Mouse (Mus musculus) heart, embryonic 11.5 days (tissue): ENCODE results near the gene Olfr734. TPM values are rescaled to one million over a fixed set of nuclear protein-coding genes. Genes with fewer than 3 reads are reported as not detected.

Source experiments
- ATAC-seq: fragments of 200-750 bp; cut with Nextera tagmentation; replicated peaks from 2 replicates; pipeline ENCODE4 v1.8.0; 2017; ENCODE audit warnings: moderate library complexity; ENCODE audit not compliant: insufficient number of reproducible peaks, low FRiP score, low TSS enrichment
- H3K27ac ChIP-seq: fragments of 300-500 bp; sonication (generic); 2 replicates; pipeline ENCODE4 v1.5.1; 2014; ENCODE audit warnings: mild to moderate bottlenecking, low read depth, low read length
- H3K27me3 ChIP-seq: fragments of 300-500 bp; sonication (generic); 2 replicates; pipeline ENCODE4 v1.6.1; 2014; ENCODE audit warnings: mild to moderate bottlenecking, low read length, mixed read lengths; ENCODE audit not compliant: control insufficient read depth, insufficient read depth
- H3K36me3 ChIP-seq: fragments of 300-500 bp; sonication (generic); 2 replicates; pipeline ENCODE4 v1.6.1; 2014; ENCODE audit warnings: mild to moderate bottlenecking, low read length, moderate library complexity, mixed read lengths; ENCODE audit not compliant: control insufficient read depth, insufficient read depth
- H3K4me1 ChIP-seq: fragments of 300-500 bp; sonication (generic); 2 replicates; pipeline ENCODE4 v1.6.1; 2014; ENCODE audit warnings: low read length; ENCODE audit not compliant: control insufficient read depth, insufficient read depth
- H3K4me2 ChIP-seq: fragments of 300-500 bp; sonication (generic); 2 replicates; pipeline ENCODE4 v1.6.1; 2014; ENCODE audit warnings: mild to moderate bottlenecking, moderate library complexity
- H3K4me3 ChIP-seq: fragments of 300-500 bp; sonication (generic); 2 replicates; pipeline ENCODE4 v1.5.1; 2014; ENCODE audit warnings: low read depth, low read length
- H3K9ac ChIP-seq: fragments of 300-500 bp; sonication (generic); 2 replicates; pipeline ENCODE4 v1.6.1; 2014; ENCODE audit warnings: mild to moderate bottlenecking, low read depth, low read length, moderate library complexity
- H3K9me3 ChIP-seq: fragments of 300-500 bp; sonication (generic); replicated peaks from 2 replicates; pipeline ENCODE4 v1.6.1; 2016; ENCODE audit warnings: low read length; ENCODE audit not compliant: control insufficient read depth
- WGBS: fragments of 180-500 bp; shearing (Covaris S2); extraction: QIAGEN DNeasy Blood & Tissue Kit; methylation state at CpG from one replicate; pipeline ENCODE4 v1.1.7; 2014; ENCODE audit not compliant: insufficient replicate concordance; 5-methylcytosine and 5-hydroxymethylcytosine counted together
- polyA plus RNA-seq: library from polyadenylated mRNA; unstranded; fragments of >200 nt; fragmentation: Nextera tagmentation; extraction: Ambion mirVana; gene quantifications from 2 replicates; pipeline ENCODE4 v1.2.1, GENCODE M21; 2014

The Olfr734 gene
- polyA plus RNA-seq: not detected in 2 replicates

DNA sequence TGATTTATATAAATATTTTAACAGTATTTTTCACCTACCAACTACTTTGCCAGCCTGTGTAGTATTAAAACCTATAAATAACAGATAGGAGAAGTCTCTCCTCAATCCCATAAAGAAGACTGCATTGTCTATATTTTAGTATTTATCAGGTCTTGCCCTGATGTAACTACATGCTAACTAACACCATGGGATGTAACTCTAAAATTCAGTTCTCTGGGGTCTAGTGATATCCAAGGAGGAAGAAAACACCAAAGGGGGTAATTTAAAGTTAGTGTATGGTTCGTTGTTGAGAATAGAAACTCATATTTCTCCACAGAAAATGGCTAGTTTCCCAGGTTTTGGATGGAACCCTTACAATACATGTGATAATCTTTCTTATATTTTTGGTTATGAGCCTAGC lies at the start of gene Olfr734:
TSS of gene Olfr734 (minus strand) at position 101 of the 400 bp plus-strand sequence.
- H3K27me3 ChIP-seq: no peaks in the 10 kb centered on the region
- no peaks in the 10 kb centered on the region for H3K36me3 ChIP-seq
- no peak within 1 kb of the TSS for H3K4me2 ChIP-seq
- no peak within 1 kb of the TSS for H3K27ac ChIP-seq
- no peak within 1 kb of the TSS for H3K9ac ChIP-seq
- no peak for ATAC-seq
- H3K4me3 ChIP-seq: no peak within 1 kb of the TSS
- H3K4me1 ChIP-seq: no peaks in the 10 kb centered on the region
- H3K9me3 ChIP-seq: no peaks in the 10 kb centered on the region
- 71% methylated on average over 1 of the region's 1 CpGs for WGBS

DNA sequence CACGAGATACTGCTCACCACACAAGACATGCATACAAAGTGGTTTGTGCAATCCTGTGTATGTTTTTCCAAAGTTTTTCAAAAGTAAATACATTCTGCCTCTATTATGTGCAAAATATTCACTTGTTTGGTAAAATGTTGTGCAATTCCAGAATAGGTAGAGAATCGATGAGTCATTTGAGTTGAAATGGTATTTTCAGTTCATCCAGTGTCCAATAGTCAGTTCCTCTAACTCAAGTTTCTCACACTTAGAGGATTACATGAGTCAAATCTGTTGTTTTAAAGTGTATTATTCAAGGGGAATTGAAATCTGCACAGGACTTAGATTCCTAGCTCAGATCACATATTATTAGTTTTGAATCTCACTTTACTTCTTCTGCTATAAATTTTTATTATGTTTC lies 37.0 kb upstream of the Olfr734 start:
- no peak overlapping the region for H3K4me3 ChIP-seq
- ATAC-seq: no peak
- WGBS: 71% methylated on average over 2 of the region's 2 CpGs

DNA sequence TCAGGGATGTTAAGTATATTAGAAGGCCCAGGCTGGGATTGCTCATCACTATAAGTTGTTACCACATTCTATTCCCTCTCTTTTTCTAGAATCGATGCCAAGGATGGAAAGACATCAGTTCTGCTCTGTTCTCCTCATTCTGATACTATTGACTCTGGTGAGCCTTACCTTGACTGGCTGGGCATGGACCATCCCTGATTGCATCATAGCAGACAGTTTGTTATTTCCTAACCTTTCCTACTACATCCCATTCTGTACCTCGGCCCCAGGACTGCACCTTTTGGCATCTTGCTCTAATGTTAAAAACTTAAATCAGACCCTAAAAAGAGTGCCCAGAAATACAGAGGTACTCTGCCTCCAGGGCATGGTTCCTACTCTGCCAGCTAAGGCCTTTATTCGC lies 33.9 kb upstream of the Olfr734 start:
- H3K4me2 ChIP-seq: no peak overlapping the region
- ATAC-seq: no peak
- WGBS: 68% methylated on average over 3 of the region's 3 CpGs

More for the DNA sequence above, 37.0 kb upstream of the Olfr734 start:
- H3K36me3 ChIP-seq: no peaks in the 10 kb centered on the region
- no peak overlapping the region for H3K27ac ChIP-seq
- H3K27me3 ChIP-seq: no peaks in the 10 kb centered on the region
- no peaks in the 10 kb centered on the region for H3K4me1 ChIP-seq
- H3K9me3 ChIP-seq: no peaks in the 10 kb centered on the region
- no peak overlapping the region for H3K9ac ChIP-seq
- no peak overlapping the region for H3K4me2 ChIP-seq

DNA sequence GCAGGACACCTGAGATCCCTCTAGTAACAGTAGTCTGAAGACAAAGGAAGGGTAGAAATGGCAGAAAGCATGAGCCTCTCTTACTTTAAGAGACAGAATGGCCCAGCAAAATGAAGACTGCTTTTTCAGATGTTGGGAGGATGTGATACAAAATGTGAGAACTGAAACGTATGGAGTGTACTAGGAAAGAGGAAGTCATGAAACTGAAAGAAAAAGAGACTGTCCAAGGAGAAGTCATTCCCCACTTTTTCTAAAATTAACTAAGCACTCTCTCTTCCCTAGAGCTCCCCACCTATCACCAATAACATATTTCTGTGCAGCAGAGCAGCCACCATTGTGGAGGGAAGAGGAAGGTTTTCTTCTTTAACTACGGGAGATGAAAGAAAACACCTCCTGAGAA lies 31.0 kb upstream of the Olfr734 start, which contains the start of gene Tlr11:
TSS of gene Tlr11 (plus strand) at position 322 of the 400 bp plus-strand sequence.
- Histone ChIP-seq H3K4me1 (no peaks in the 10 kb centered on the region), H3K27ac (no peak within 1 kb of the TSS), H3K9me3 (no peaks in the 10 kb centered on the region), H3K9ac (no peak within 1 kb of the TSS), H3K27me3 (no peaks in the 10 kb centered on the region), H3K36me3 (no peaks in the 10 kb centered on the region), H3K4me3 (no peak within 1 kb of the TSS), H3K4me2 (no peak within 1 kb of the TSS)
- 74% methylated on average over 2 of the region's 2 CpGs for WGBS
- ATAC-seq: no peak

More for the DNA sequence above, 33.9 kb upstream of the Olfr734 start:
- Histone ChIP-seq H3K36me3 (no peaks in the 10 kb centered on the region), H3K9ac (no peak overlapping the region), H3K27ac (no peak overlapping the region), H3K9me3 (no peaks in the 10 kb centered on the region), H3K4me3 (no peak overlapping the region), H3K27me3 (no peaks in the 10 kb centered on the region), H3K4me1 (no peaks in the 10 kb centered on the region)

DNA sequence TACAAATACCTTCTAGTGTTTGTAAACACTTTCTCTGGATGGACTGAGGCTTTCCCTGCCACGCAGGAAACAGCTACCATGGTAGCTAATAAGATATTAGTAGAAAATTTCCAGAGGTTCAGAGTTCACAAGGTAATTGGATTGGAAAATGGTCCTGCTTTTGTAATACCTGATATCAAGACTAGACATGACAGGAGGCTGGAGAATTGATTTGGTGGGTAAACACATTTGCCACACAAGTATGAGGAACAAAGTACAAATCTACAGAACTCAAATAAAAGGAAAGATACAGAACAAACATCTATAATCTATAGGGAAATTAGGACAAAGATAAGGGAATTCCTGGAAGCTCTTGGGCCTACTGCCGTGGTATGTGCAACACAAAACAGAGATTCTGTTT lies 30.2 kb upstream of the Olfr734 start:
- Histone ChIP-seq H3K4me2 (no peak overlapping the region), H3K4me1 (no peaks in the 10 kb centered on the region), H3K9ac (no peak overlapping the region), H3K4me3 (no peak overlapping the region), H3K9me3 (no peaks in the 10 kb centered on the region), H3K36me3 (no peaks in the 10 kb centered on the region), H3K27me3 (no peaks in the 10 kb centered on the region), H3K27ac (no peak overlapping the region)
- WGBS: 64% methylated on average over 2 of the region's 2 CpGs
- ATAC-seq: no peak

DNA sequence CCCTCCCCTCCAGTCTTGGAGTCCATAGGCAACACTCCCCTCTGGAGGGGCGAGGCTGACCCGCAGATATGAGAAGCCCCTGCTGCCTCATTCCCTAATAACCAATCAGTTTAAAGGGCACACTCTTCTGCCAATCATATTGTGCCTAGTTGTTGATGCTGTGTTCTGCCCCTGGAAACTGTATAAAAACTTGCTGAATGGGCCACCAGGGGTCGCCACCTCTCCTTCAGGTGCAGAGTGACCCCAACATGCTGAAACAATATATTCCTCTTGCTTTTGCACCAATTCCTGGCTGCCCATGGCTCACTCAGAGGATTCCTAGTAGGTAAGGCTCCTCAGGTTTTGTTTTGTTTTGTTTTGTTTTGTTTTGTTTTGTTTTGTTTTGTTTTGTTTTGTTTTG lies 25.9 kb upstream of the Olfr734 start:
- Histone ChIP-seq H3K27ac (no peak overlapping the region), H3K4me3 (no peak overlapping the region), H3K27me3 (no peaks in the 10 kb centered on the region), H3K4me1 (no peaks in the 10 kb centered on the region), H3K9ac (no peak overlapping the region), H3K36me3 (no peaks in the 10 kb centered on the region), H3K4me2 (no peak overlapping the region), H3K9me3 (no peaks in the 10 kb centered on the region)
- 51% methylated on average over 3 of the region's 3 CpGs for WGBS
- ATAC-seq: no peak

DNA sequence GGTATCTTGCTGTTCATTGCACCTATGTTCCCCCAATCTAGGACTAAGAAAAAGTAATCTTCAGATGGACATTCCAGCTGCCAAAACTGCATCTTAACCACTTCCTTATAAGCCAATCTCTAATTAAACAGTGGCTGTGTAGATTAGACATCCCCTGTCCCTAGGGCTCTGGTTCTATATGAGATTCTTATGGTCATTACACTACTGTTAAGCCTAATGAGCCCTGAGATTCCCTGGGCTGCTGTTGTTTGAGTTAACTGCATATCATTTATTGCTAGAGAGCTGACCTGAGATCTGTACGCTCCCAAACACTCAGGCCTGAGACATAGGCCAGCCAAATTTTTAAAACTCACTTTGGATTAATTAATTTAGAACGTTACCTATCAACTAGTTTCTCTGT lies 22.2 kb upstream of the Olfr734 start, which contains the start of gene Olfr735:
TSS of gene Olfr735 (minus strand) at position 77 of the 400 bp plus-strand sequence.
- H3K4me3 ChIP-seq: no peak within 1 kb of the TSS
- ATAC-seq: no peak
- WGBS: 90% methylated on average over 2 of the region's 2 CpGs

DNA sequence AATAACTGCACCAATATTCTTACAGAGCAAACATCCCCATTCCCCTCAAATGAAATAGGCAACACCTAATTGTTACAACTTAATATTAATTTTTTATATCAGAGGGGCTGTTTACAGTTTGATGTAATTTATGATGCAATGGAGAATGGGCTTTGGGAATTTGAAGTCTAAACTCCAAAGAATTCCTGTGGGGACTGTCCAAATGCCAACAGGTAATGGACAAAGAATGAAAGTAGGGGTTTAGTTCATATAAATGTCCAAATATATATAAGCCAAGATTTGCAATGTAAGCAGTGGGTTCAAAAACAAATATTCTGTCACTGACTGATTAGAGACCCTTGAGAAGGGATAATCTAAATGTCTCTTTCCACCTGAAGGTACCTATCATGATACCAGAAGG lies 25.1 kb downstream of the Olfr734 start, which contains the start of gene Olfr733:
TSS of gene Olfr733 (minus strand) at position 101 of the 400 bp plus-strand sequence.
- Histone ChIP-seq H3K27me3 (no peaks in the 10 kb centered on the region), H3K9ac (no peak within 1 kb of the TSS), H3K4me3 (no peak within 1 kb of the TSS), H3K27ac (no peak within 1 kb of the TSS), H3K36me3 (no peaks in the 10 kb centered on the region), H3K4me1 (no peaks in the 10 kb centered on the region), H3K4me2 (no peak within 1 kb of the TSS), H3K9me3 (no peaks in the 10 kb centered on the region)
- ATAC-seq: no peak

More for the DNA sequence above, 22.2 kb upstream of the Olfr734 start, which contains the start of gene Olfr735:
- no peak within 1 kb of the TSS for H3K9ac ChIP-seq
- H3K36me3 ChIP-seq: no peaks in the 10 kb centered on the region
- no peak within 1 kb of the TSS for H3K4me2 ChIP-seq
- no peak within 1 kb of the TSS for H3K27ac ChIP-seq
- no peaks in the 10 kb centered on the region for H3K4me1 ChIP-seq
- H3K9me3 ChIP-seq: no peaks in the 10 kb centered on the region
- H3K27me3 ChIP-seq: no peaks in the 10 kb centered on the region

DNA sequence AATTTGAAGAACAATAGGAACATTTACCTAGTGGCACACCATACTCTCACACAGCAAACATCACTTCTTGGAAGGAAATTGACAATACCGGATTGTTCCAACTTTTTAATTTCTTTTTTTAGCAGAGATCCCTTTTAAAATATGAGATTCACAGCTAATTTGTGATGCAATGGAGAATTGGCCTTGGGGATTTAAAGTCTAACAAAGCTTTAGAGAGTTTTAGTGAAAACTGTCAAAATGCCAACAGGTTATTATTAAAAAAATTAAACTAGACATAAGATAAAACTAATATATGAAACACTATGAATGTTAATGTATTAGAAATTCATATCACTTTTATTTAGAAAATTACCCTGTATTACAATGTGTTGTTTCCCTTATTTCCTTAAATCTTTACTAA lies 42.5 kb downstream of the Olfr734 start, which contains the start of gene Olfr732:
TSS of gene Olfr732 (minus strand) at position 101 of the 400 bp plus-strand sequence.
- H3K4me1 ChIP-seq: no peaks in the 10 kb centered on the region
- ATAC-seq: no peak
- no peaks in the 10 kb centered on the region for H3K36me3 ChIP-seq

More for the DNA sequence above, 42.5 kb downstream of the Olfr734 start, which contains the start of gene Olfr732:
- Histone ChIP-seq H3K4me3 (no peak within 1 kb of the TSS), H3K4me2 (no peak within 1 kb of the TSS), H3K27me3 (no peaks in the 10 kb centered on the region), H3K9me3 (no peaks in the 10 kb centered on the region), H3K9ac (no peak within 1 kb of the TSS), H3K27ac (no peak within 1 kb of the TSS)
- 82% methylated on average over 1 of the region's 1 CpGs for WGBS
